Mouse (Mus musculus) embryonic facial prominence, embryonic 13.5 days (tissue): Measurements from ENCODE around the gene Mcm5. TPM values are rescaled to one million over a fixed set of nuclear protein-coding genes. Genes with fewer than 3 reads are reported as not detected.

Source experiments
- ATAC-seq: fragments of 200-750 bp; cut with Nextera tagmentation; 2 replicates; pipeline ENCODE4 v1.8.0; 2017; ENCODE audit warnings: low read depth; ENCODE audit not compliant: insufficient number of reproducible peaks, insufficient read depth, low FRiP score, low TSS enrichment
- H3K27ac ChIP-seq: fragments of 300-500 bp; sonication (generic); 2 replicates; pipeline ENCODE4 v1.5.1; 2015; ENCODE audit warnings: moderate library complexity, mild to moderate bottlenecking, inconsistent platforms
- H3K27me3 ChIP-seq: fragments of 300-500 bp; sonication (generic); 2 replicates; pipeline ENCODE4 v1.6.1; 2015; ENCODE audit warnings: mild to moderate bottlenecking, inconsistent platforms
- H3K36me3 ChIP-seq: fragments of 300-500 bp; sonication (generic); 2 replicates; pipeline ENCODE4 v1.6.1; 2015; ENCODE audit warnings: mild to moderate bottlenecking, inconsistent platforms
- H3K4me1 ChIP-seq: fragments of 300-500 bp; sonication (generic); 2 replicates; pipeline ENCODE4 v1.6.1; 2015; ENCODE audit warnings: inconsistent platforms
- H3K4me2 ChIP-seq: fragments of 300-500 bp; sonication (generic); 2 replicates; pipeline ENCODE4 v1.6.1; 2015; ENCODE audit warnings: moderate library complexity, mild to moderate bottlenecking, inconsistent platforms
- H3K4me3 ChIP-seq: fragments of 300-500 bp; sonication (generic); 2 replicates; pipeline ENCODE4 v1.5.1; 2015; ENCODE audit warnings: mild to moderate bottlenecking, inconsistent platforms
- H3K9ac ChIP-seq: fragments of 300-500 bp; sonication (generic); 2 replicates; pipeline ENCODE4 v1.6.1; 2015; ENCODE audit warnings: mild to moderate bottlenecking, inconsistent platforms
- H3K9me3 ChIP-seq: fragments of 300-500 bp; sonication (generic); 2 replicates; pipeline ENCODE4 v1.6.1; 2016; ENCODE audit warnings: inconsistent platforms
- whole genome bisulfite sequencing: fragments of 180-500 bp; shearing (Covaris S2); methylation state at CpG from one replicate; pipeline ENCODE4 v1.1.7; 2015; ENCODE audit warnings: mixed read lengths; 5-methylcytosine and 5-hydroxymethylcytosine counted together
- polyA plus RNA-seq: library from polyadenylated mRNA; unstranded; fragments of >200 nt; fragmentation: Nextera tagmentation; extraction: Ambion mirVana; gene quantifications from 2 replicates; pipeline ENCODE4 v1.2.1, GENCODE M21; 2015

Gene Mcm5
- polyA plus RNA-seq, result 159 and 177 TPM in 2 replicates

DNA sequence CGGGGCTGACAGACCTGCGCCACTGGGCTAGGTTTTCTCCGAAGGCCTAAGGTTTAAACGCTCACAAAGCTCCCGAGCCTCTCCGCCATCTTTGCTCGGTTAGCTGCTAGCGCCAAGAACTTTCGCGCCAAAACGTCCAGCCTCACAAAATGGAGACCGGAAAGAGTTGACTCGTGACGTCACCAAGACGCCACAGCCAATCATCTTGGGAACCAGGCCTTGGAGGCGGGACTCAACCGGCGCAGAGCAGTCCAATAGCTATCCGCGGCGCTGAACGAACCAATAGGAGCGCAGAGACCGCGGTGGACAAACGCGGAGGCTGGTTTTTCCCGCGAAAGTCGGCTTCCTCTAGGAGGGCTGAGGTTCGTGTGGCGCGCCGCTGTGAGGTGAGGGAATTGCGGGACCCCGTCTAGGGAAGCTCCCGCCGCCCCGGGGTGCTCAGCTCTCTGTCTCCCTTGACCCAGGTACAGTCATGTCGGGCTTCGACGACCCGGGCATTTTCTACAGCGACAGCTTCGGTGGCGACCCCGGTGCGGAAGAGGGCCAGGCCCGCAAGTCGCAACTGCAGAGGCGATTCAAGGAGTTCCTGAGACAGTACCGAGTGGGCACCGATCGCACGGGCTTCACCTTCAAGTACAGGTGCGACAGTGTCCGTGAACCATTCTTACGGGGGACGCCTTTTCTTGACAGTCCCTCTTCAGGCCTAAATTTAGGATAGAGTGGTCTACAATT, at the start of gene Mcm5:
TSS of gene Mcm5 (plus strand) at position 334 of the 732 bp plus-strand sequence.
- Histone ChIP-seq H3K9me3 (no peaks in the 10 kb centered on the region), H3K27me3 (no peaks in the 10 kb centered on the region), H3K4me2 (peak within 1 kb of the TSS; percentile 97), H3K4me3 (peak within 1 kb of the TSS; percentile 81), H3K36me3 (peaks cover 27% of the 10 kb centered on the region), H3K9ac (peak within 1 kb of the TSS; percentile 87), H3K27ac (peak within 1 kb of the TSS; percentile 92), H3K4me1 (peaks cover 25% of the 10 kb centered on the region)
- WGBS, result under 1% methylated on average over 59 of the region's 59 CpGs
- peak; percentile 96 for ATAC-seq

DNA sequence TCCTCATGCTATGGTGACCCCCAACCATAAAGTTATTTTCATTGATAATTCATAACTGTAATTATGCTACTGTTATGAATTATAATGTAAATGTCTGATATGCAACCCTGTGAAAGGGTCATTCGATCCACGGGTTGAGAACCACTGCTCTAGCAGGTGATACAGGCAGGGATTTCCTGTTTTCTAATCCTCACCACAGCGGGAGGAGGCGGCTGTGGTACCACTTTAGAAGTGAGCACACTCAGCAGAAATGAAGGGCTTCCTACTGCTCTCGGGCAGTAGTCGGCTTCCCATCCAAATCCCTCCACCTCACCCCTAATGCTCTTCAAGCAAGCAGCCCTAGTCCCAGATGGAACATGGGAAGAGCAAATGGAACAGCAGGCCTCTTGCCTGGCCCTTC, 49.3 kb upstream of the Mcm5 start:
- no peak for ATAC-seq
- no peak overlapping the region for H3K4me2 ChIP-seq
- H3K27ac ChIP-seq, result no peak overlapping the region
- H3K36me3 ChIP-seq, result peaks cover 42% of the 10 kb centered on the region
- no peak overlapping the region for H3K9ac ChIP-seq
- no peaks in the 10 kb centered on the region for H3K4me1 ChIP-seq
- H3K27me3 ChIP-seq, result no peaks in the 10 kb centered on the region
- 78% methylated on average over 6 of the region's 6 CpGs for WGBS
- H3K4me3 ChIP-seq, result no peak overlapping the region
- no peaks in the 10 kb centered on the region for H3K9me3 ChIP-seq

DNA sequence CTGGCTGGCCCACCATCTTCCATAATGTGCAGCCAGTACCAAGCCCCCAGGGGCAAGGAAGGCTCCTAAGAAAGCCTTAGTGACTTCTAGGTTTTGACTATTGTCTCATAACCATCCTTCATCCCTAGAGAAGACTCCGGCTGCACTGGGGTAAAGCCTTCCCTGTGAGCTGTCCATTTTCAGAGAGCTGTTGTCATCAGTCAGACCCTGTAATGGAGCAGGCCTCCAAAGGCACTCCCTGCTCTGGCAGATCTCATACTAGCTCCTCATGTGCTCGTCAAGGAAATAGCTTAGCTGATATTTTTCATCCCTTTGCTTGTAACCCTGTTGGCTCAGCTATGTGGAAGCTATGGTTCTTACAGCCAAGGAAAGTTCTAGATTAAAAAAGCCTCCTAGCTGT, 48.6 kb upstream of the Mcm5 start:
- 89% methylated on average over 2 of the region's 2 CpGs for WGBS
- no peak overlapping the region for H3K27ac ChIP-seq
- H3K4me3 ChIP-seq, result no peak overlapping the region
- H3K9me3 ChIP-seq, result no peaks in the 10 kb centered on the region
- no peak for ATAC-seq
- no peaks in the 10 kb centered on the region for H3K27me3 ChIP-seq
- H3K4me2 ChIP-seq, result no peak overlapping the region
- H3K4me1 ChIP-seq, result no peaks in the 10 kb centered on the region
- H3K9ac ChIP-seq, result no peak overlapping the region
- H3K36me3 ChIP-seq, result peaks cover 50% of the 10 kb centered on the region

DNA sequence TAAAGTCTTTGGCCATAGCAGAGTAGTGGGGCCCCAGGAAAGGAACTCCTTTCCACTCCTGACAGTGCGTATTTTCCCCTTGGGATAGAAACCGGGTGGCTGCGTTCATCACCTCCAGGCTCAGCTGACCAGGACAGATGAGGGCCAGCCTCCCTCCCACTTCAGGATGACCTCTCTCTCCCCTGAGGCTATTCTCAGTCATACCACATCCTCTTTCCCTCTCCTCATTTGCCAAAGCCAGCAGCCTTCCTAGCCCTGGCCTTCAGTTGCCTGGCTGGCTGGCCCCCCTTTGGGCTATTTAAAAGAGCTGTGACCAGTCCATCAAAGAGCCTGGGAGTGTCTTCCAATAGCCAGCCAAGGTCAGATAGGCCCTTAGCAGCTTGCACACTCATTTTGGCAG, 46.1 kb upstream of the Mcm5 start:
- H3K27me3 ChIP-seq, result no peaks in the 10 kb centered on the region
- peaks cover 44% of the 10 kb centered on the region for H3K36me3 ChIP-seq
- 32% methylated on average over 3 of the region's 3 CpGs for WGBS
- H3K9me3 ChIP-seq, result no peaks in the 10 kb centered on the region
- no peak for ATAC-seq
- H3K27ac ChIP-seq, result no peak overlapping the region
- H3K4me1 ChIP-seq, result no peaks in the 10 kb centered on the region
- H3K4me2 ChIP-seq, result no peak overlapping the region
- H3K9ac ChIP-seq, result no peak overlapping the region
- H3K4me3 ChIP-seq, result no peak overlapping the region

DNA sequence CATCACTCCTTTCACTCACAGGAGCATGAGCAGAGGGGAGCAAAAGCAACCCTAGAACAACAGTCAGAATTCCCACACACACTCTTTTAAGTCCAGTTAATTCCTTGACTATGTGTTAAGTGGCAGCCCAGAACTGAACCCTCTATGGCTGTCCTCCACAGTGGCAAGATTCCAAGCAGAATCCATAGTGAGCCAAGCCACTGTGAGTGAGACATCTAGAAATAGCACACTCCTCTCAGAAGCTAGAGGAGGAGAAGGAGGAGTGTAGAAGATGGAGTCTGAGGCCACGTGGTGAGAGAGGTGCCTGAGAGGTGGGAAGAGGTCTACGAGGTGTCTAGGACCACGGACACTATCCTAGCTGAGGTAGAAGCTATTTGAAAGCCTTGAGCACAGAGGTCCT, 44.6 kb upstream of the Mcm5 start:
- Histone ChIP-seq H3K4me2 (no peak overlapping the region), H3K9ac (no peak overlapping the region), H3K36me3 (peaks cover 36% of the 10 kb centered on the region), H3K9me3 (no peaks in the 10 kb centered on the region), H3K27me3 (no peaks in the 10 kb centered on the region), H3K27ac (no peak overlapping the region), H3K4me1 (no peaks in the 10 kb centered on the region), H3K4me3 (no peak overlapping the region)
- no peak for ATAC-seq
- WGBS, result 89% methylated on average over 3 of the region's 3 CpGs

DNA sequence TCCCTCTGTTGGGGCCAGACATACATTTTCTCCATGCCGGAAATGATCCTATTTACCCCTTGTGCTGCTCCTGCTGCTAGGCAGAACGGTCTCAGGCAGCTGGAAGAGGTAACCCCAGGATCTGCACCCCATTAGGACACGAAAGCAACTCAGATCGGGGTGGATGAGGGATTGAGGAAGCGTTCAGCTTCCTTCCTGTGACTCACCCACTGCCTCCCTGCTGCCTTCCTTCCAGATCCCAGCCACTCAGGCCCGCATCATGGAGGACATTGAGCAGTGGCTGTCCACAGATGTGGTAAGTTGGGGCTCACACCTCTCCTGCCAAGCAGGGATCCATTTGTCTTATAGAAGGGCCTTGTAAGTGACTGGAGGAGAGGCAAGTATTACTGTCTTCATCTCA, 42.1 kb upstream of the Mcm5 start:
- Histone ChIP-seq H3K27me3 (no peaks in the 10 kb centered on the region), H3K9ac (no peak overlapping the region), H3K9me3 (no peaks in the 10 kb centered on the region), H3K36me3 (peaks cover 29% of the 10 kb centered on the region), H3K27ac (no peak overlapping the region), H3K4me3 (no peak overlapping the region), H3K4me2 (no peak overlapping the region), H3K4me1 (peaks cover 3% of the 10 kb centered on the region)
- WGBS, result 69% methylated on average over 6 of the region's 6 CpGs
- no peak for ATAC-seq

DNA sequence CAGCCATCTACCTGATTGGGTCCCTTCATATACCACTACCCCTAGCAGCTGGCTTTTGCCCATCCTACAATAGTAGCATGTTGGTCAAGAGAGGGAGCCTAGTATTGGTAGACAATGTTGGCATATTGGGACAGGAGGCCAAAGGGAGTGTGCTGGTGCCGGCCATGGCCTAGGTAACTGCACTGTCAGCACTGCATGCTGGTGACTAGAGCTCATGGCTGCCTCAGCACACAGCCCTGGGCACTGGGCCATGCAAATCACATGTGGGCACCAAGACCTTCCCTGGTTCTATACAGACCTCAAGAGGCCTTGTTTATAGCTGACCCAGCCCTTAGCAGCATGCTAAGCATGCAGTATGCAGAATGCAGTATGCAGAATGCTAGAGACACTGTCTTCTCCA, 39.1 kb upstream of the Mcm5 start:
- 85% methylated on average over 1 of the region's 1 CpGs for WGBS
- H3K27me3 ChIP-seq, result no peaks in the 10 kb centered on the region
- peaks cover 16% of the 10 kb centered on the region for H3K36me3 ChIP-seq
- no peaks in the 10 kb centered on the region for H3K9me3 ChIP-seq
- H3K9ac ChIP-seq, result no peak overlapping the region
- no peak overlapping the region for H3K4me2 ChIP-seq
- no peak overlapping the region for H3K4me3 ChIP-seq
- H3K4me1 ChIP-seq, result peaks cover 3% of the 10 kb centered on the region
- no peak overlapping the region for H3K27ac ChIP-seq
- no peak for ATAC-seq

DNA sequence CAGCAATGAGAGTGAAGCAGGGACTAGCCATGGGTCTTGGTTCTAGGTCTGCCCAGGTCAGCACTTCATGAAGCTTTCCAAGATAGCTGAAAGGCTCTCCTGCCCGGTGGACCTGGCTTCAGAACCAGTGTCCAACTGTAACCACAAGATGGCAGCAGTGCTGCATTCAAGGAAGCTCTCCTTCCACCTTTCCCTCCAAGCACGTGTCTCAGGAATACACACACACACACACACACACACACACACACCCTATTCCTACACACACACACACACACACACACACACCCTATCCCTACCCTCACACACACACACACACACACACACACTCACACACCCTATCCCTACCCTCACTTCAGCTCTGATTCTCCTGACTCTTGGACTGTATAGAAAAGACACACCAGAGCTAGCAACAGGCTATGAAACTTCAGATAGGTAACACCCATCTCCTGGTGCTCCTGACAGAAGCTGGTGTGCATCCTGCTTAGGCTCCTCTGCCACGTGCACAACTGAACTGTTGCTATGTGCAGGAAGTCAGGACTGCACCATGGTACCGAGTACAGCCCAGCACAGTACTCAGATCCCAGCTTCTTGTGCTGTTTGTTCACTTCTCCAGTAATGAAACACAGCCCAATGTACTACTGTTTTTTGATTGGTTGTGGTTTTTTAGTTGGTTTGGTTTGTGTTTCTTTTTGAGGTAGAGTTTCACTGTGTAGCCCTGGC, 37.6 kb upstream of the Mcm5 start:
- Histone ChIP-seq H3K27ac (no peak overlapping the region), H3K4me2 (no peak overlapping the region), H3K4me3 (no peak overlapping the region), H3K9me3 (no peaks in the 10 kb centered on the region), H3K36me3 (peaks cover 5% of the 10 kb centered on the region; the same call in 1 of the 2 replicates), H3K9ac (no peak overlapping the region), H3K27me3 (no peaks in the 10 kb centered on the region), H3K4me1 (peaks cover 3% of the 10 kb centered on the region)
- peak; percentile 35; the same call in 1 of the 2 replicates for ATAC-seq
- WGBS, result 23% methylated on average over 4 of the region's 4 CpGs

DNA sequence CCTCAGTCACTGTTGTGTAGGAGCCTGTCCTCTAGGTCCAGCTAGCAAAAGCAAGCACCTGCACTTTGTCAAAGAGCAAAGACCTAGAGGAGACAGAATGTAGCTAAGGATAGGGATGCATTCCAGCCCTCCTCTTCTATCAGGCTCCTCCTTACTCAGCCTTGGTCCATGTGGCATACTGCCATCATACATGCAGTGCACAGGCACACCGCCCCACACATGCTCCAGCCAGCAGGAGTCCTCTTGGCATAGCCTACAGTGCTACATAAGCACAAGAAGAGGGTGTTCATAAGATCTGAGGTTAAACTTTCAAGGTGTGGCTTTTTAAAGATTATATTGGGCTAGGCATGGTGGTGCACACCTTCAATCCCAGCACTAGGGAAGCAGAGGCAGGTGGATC, 34.5 kb upstream of the Mcm5 start:
- Histone ChIP-seq H3K4me2 (no peak overlapping the region), H3K4me1 (peaks cover 3% of the 10 kb centered on the region), H3K36me3 (no peaks in the 10 kb centered on the region), H3K27me3 (no peaks in the 10 kb centered on the region), H3K27ac (no peak overlapping the region), H3K4me3 (no peak overlapping the region), H3K9ac (no peak overlapping the region), H3K9me3 (no peaks in the 10 kb centered on the region)
- WGBS, result 80% methylated on average over 1 of the region's 1 CpGs
- no peak for ATAC-seq

DNA sequence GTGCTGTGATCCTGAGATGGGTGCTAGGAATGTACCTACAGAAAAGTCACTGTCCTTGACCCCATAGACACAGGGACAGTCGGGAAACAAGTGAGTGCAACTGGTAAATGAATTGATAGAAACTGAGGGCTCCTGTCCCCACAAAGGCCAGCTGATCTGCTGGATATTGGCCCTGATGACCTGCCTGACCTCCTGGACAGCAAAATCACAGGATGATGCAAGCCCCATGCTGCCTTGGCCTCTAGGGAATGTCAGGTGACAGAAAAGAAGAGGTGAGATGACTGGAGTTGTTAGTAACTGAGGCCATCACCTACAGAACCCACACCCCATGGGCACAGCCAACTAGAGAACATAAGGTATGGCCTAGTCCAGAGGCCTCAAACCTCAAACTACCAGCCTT, 31.2 kb upstream of the Mcm5 start:
- H3K9ac ChIP-seq, result no peak overlapping the region
- H3K4me3 ChIP-seq, result no peak overlapping the region
- H3K27ac ChIP-seq, result no peak overlapping the region
- H3K36me3 ChIP-seq, result no peaks in the 10 kb centered on the region
- H3K27me3 ChIP-seq, result no peaks in the 10 kb centered on the region
- 88% methylated on average over 1 of the region's 1 CpGs for WGBS
- no peak for ATAC-seq
- H3K9me3 ChIP-seq, result no peaks in the 10 kb centered on the region
- no peak overlapping the region for H3K4me2 ChIP-seq
- peaks cover under 1% of the 10 kb centered on the region for H3K4me1 ChIP-seq

DNA sequence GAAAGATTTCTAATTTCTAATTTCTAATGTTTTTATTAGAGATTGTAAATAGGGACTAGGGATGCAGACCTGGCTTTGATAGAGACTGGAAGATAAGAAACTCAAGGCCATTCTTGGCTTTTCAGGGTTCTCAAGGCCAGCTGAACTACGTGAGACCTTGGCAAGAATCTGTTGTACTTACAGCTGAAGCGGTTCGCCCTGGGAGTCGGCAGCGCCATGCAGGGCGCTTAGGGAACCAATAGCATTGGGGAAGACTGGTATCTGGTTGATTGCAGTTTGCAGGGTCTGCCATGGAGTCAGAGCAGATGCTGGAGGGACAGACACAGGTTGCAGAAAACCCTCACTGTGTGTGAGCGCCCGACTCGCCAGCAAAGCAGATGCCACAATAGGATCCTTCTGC, 30.5 kb upstream of the Mcm5 start:
- no peak overlapping the region for H3K4me2 ChIP-seq
- no peak overlapping the region for H3K27ac ChIP-seq
- H3K27me3 ChIP-seq, result no peaks in the 10 kb centered on the region
- H3K9ac ChIP-seq, result no peak overlapping the region
- no peak overlapping the region for H3K4me3 ChIP-seq
- H3K9me3 ChIP-seq, result no peaks in the 10 kb centered on the region
- peaks cover 4% of the 10 kb centered on the region for H3K4me1 ChIP-seq
- no peaks in the 10 kb centered on the region for H3K36me3 ChIP-seq
- ATAC-seq, result no peak
- WGBS, result 93% methylated on average over 9 of the region's 9 CpGs
